Comparison of ENCODE assay signal across 9 mouse cellular contexts in the genomic region with DNA sequence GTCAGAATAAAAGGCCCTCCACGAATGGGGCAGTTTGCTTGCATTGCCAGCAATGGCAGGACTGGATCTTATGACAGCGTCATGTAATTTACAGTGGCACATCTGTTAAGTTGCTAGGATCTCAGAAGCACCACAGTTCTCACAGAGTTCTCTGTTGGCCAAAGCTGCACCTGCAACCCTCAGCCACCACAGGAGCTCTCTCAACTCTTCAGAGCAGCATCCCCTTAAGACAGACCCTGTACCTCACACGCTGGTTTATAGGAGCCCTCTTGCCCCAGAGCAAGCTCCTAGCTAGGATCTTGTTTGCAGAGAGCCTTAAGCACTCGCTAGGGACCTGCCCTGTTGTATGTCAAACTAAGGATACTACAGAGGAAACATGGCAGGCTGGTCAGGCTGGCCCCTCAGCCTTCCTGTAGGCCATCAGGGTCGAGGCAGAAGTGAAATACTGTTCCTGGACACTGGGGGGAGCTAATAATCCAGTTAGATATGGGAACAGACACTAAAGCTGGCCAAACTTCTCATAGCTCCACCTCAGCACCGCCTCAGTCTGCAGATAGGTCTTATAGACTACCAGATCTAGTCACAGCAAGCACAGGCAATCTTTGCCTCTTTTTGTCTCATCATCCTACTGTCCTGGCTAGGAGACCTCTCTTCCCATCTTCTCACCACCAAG. TPM values are rescaled to one million over a fixed set of nuclear protein-coding genes. Genes with fewer than 3 reads are reported as not detected.
DNase-seq lines count a peak whose midpoint lies in the region; ATAC-seq and TF ChIP-seq lines count a peak whose summit lies in the region.
"Had no signal": no experiment of that assay in that cellular context is flagged by ENCODE, and none has a peak within 500 bp of the region (broad histone marks: within the 10 kb centered on the region; RNA-seq: fewer than 3 reads in every experiment).

No protein-coding gene starts in this region.

- no peak overlapping the region for H3K4me3 ChIP-seq in hindbrain, postnatal 0 days (ENCODE audit: low read length)
- H3K4me3 ChIP-seq in liver, adult 2 months (ENCODE audit: insufficient read depth, low read depth, low read length), result no peak overlapping the region
- H3K4me3 ChIP-seq: midbrain, embryonic 12.5 days had no signal

- no peaks in the 10 kb centered on the region for H3K79me2 ChIP-seq in liver, adult 2 months (ENCODE audit: control insufficient read depth, insufficient read depth, low read length)

- H3K9me3 ChIP-seq in hindbrain, postnatal 0 days (ENCODE audit: low read length), result no peaks in the 10 kb centered on the region
- H3K9me3 ChIP-seq: midbrain, embryonic 12.5 days had no signal

- H3K27ac ChIP-seq in hindbrain, postnatal 0 days, result no peak overlapping the region
- no peak overlapping the region for H3K27ac ChIP-seq in liver, adult 2 months (replicated peaks; ENCODE audit: insufficient read depth, low read depth, low read length)
- H3K27ac ChIP-seq: midbrain, embryonic 12.5 days had no signal

- TF ChIP-seq POLR2A in liver, adult 2 months (IDR thresholded peaks at IDR 0.05; ENCODE audit: extremely low read depth, insufficient read depth, low read length), result no peak

- 56% methylated on average over 6 of the region's 6 CpGs for WGBS in hindbrain, postnatal 0 days
- 68% methylated on average over 6 of the region's 6 CpGs for WGBS in liver, adult 2 months

- peak; percentile 71 for TF ChIP-seq CTCF in hindbrain, postnatal 0 days (IDR thresholded peaks at IDR 0.05; ENCODE audit: low read depth)
- TF ChIP-seq CTCF in liver, adult 2 months (IDR thresholded peaks at IDR 0.05; ENCODE audit: low read depth, low read length), result peak; percentile 61

- no peak overlapping the region for H3K4me2 ChIP-seq in hindbrain, postnatal 0 days (ENCODE audit: low read depth, low read length)
- H3K4me2 ChIP-seq: midbrain, embryonic 12.5 days had no signal

- H3K9ac ChIP-seq in hindbrain, postnatal 0 days (replicated peaks; ENCODE audit: low read length), result no peak overlapping the region
- no peak overlapping the region for H3K9ac ChIP-seq in liver, adult 2 months (ENCODE audit: low read depth, low read length)
- H3K9ac ChIP-seq: midbrain, embryonic 12.5 days had no signal

- no peaks in the 10 kb centered on the region; the same call in 1 of the 2 replicates for H3K36me3 ChIP-seq in hindbrain, postnatal 0 days (ENCODE audit: insufficient read depth, low read length)
- peaks cover 12% of the 10 kb centered on the region; the same call in 1 of the 2 replicates for H3K36me3 ChIP-seq in liver, adult 2 months (ENCODE audit: control insufficient read depth, insufficient read depth, low read length)

- H3K4me1 ChIP-seq in hindbrain, postnatal 0 days (ENCODE audit: insufficient read depth, low read length), result peaks cover 15% of the 10 kb centered on the region
- no peaks in the 10 kb centered on the region for H3K4me1 ChIP-seq in liver, adult 2 months (ENCODE audit: control insufficient read depth, insufficient read depth, low read length)

- peak; percentile 69 for DNase-seq in layer of hippocampus, adult 11-12 months (ENCODE audit: low spot score)
- no peak for DNase-seq in layer of hippocampus, adult 8-10 months (ENCODE audit: low spot score in 2 of 2)
- DNase-seq in Muller cell, postnatal 12 days (ENCODE audit: inconsistent ontology term), result peak; percentile 33
- DNase-seq in cerebellum, postnatal 25 days, result peak; percentile 49 to 73
- DNase-seq in hindbrain, postnatal 0 days (ENCODE audit: low spot score), result peak; percentile 75
- peak; percentile 34 for DNase-seq in liver, adult 2 months (ENCODE audit: extremely low read depth, low read depth, low spot score)
- peak; percentile 75 for DNase-seq in retina, postnatal 1 day
- no peak for DNase-seq in right cerebral cortex, adult 18-20 months

- ATAC-seq in hindbrain, postnatal 0 days, result 0 out of 2 replicates have a peak, but pooled peaks have one; percentile 38

- H3K27me3 ChIP-seq in hindbrain, postnatal 0 days (ENCODE audit: insufficient read depth, low read length), result no peaks in the 10 kb centered on the region
- H3K27me3 ChIP-seq in liver, adult 2 months (ENCODE audit: control insufficient read depth, insufficient read depth, low read length), result no peaks in the 10 kb centered on the region
- H3K27me3 ChIP-seq: midbrain, embryonic 12.5 days had no signal

RNA-seq across cellular contexts. Expression of gene Srebf1, which starts 28.7 kb away (rescaled TPM):
- 100 to 1,000 TPM in 2 of 4 experiments, 10 to 100 TPM in 2; 84.3 to 119 (median 101) TPM for total RNA-seq in layer of hippocampus, adult 8-10 months (2022)
- total RNA-seq in hindbrain, postnatal 0 days (2014; rRNA removed), result 163 and 169 TPM in 2 replicates
- polyA plus RNA-seq in hindbrain, postnatal 0 days (2015; fragmentation: Nextera tagmentation; extraction: Ambion mirVana), result 50.6 and 59.5 TPM in 2 replicates
- 151 and 152 TPM in 2 replicates for total RNA-seq in liver, adult 2 months (2014; rRNA removed)
- 477 and 580 TPM in 2 replicates for polyA plus RNA-seq in liver, adult 2 months (2012; rRNA removed)

Comparison
In these comparisons a context has a peak if more than half of its experiments do, and no peak if none do; other contexts are left out.
1. DNase-seq: peak in layer of hippocampus, adult 11-12 months (single experiment), Muller cell, postnatal 12 days (single experiment), cerebellum, postnatal 25 days (2 of 2), hindbrain, postnatal 0 days (single experiment), liver, adult 2 months (single experiment) and retina, postnatal 1 day (single experiment); none in layer of hippocampus, adult 8-10 months (0 of 2) and right cerebral cortex, adult 18-20 months (single experiment).